Mouse (Mus musculus) E14TG2a.4 (cell line): ENCODE data around the gene Ide.

Experiments used
- CTCF ChIP-seq: conservative IDR thresholded peaks from 2 replicates; pipeline ENCODE4 v1.5.1; 2014; ENCODE audit warnings: low read length
- POU5F1 ChIP-seq: IDR thresholded peaks from 2 replicates; pipeline ENCODE4 v1.6.1; 2014; ENCODE audit warnings: low read length, borderline replicate concordance

DNA sequence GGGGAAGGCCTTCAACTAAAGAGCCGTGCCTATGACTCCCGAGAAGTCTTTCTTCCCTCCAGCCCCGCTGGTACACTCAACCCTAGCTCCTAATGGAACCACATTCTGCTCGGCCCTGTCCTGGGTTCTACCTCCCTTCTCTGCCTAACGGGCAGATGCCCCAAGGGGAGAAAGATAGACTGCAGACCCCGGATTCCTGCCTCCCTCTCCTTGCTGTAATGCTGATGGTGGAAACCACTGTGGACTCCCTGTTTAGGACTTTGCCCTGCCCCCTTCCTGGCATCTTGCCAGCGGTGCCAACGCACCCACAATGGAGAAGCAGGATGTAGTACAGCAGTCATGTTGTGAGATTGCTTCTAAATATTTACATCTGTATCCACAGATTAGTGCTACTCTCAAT is 101.8 kb downstream of the Ide start:
- no peak for TF ChIP-seq CTCF
- no peak for TF ChIP-seq POU5F1
